Mouse (Mus musculus) left cerebral cortex, adult 2 months (tissue): ENCODE data around the gene Sestd1. TPM values are rescaled to one million over a fixed set of nuclear protein-coding genes. Genes with fewer than 3 reads are reported as not detected.

ENCODE experiments used
- DNase-seq, 2 experiments: peaks; one replicate each; pipeline ENCODE4 v3.0.0; 2021 to 2022; ENCODE audit warnings: low spot score in 2 of 2, mixed read lengths in 1 of 2; ENCODE audit errors: extremely low spot score in 1 of 2
- H3K27ac ChIP-seq: fragments of 200-600 bp; 2 replicates; pipeline ENCODE4 v1.8.1; 2022
- H3K4me3 ChIP-seq: fragments of 200-600 bp; 2 replicates; pipeline ENCODE4 v1.8.1; 2022
- CTCF ChIP-seq: fragments of 200-600 bp; IDR thresholded peaks from 2 replicates; pipeline ENCODE4 v1.8.1; 2022; ENCODE audit warnings: antibody characterized with exemption, mild to moderate bottlenecking, moderate library complexity
- intact Hi-C: fragments of 180-260 bp; cut with DNase I; formaldehyde crosslinking; loops from one replicate; pipeline ENCODE4 v1.15.1; 2025
- total RNA-seq, 2 experiments: library from RNA; stranded (reverse); gene quantifications; 2 replicates each; pipeline ENCODE4 v1.2.3; 2021

Gene Sestd1
- total RNA-seq, 2 experiments from 2014 or later, result 55.2 to 61.6 TPM

DNA sequence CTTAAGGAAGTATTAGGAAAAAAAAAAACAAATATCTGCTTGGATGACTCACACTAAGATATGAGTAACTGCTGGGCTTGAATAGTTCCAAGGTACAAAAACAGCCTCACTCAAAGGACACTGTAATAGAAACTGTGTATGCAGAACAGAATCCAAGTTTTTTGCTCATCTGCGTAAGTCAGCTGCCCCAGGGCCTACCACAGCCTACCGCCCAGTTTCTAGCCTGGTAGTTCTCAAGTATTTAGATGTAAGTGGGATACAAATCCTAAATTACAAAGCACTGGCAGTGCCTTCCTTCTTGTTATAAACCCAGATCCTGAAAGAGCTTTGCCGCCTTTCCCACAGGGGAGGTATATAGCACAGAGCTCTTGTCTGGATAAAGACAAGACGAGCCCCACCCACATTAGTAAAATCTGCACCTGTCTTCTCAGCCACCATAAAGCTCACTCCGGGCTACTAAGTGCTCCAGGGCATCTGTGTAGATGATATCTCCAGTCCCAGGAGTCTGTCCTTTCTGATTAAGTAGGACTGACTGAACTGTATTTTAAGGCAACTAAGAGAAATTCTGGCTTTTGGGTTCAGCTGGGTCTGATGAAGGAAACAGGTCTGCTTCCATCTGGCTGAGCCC, 11.7 kb downstream of the Sestd1 start:
- Histone ChIP-seq H3K27ac (peak overlapping the region; percentile 69), H3K4me3 (no peak overlapping the region)
- DNase-seq, result no peak
- intact Hi-C loops, result loop anchor here (5.0 to 10.0 kb wide), 2 partner anchors 74 to 294 kb away; no protein-coding TSS in a partner anchor
- TF ChIP-seq CTCF, result no peak

DNA sequence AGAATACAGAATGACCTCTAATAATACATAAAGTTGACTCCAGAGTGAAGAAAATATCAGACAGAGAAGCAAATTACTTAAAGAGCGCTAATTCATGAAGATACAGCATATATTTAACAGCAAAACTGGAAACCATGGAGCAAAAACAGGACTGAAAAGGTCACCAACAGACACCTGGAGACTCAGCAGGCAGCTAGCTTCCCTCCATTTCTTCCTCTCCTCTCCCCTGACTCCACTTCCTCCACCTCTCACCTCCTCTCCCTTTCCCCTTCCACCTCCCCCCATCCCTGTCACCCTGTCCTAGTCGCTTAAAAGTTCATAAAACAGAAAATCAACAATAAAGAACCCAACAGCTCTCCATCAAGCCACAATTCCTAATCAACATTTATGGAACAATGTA, 13.5 kb downstream of the Sestd1 start:
- no peak for TF ChIP-seq CTCF
- H3K27ac ChIP-seq, result no peak overlapping the region
- intact Hi-C loops, result loop anchor here (5.0 to 10.0 kb wide), 2 partner anchors 75 to 292 kb away; no protein-coding TSS in a partner anchor
- no peak for DNase-seq
- no peak overlapping the region for H3K4me3 ChIP-seq

DNA sequence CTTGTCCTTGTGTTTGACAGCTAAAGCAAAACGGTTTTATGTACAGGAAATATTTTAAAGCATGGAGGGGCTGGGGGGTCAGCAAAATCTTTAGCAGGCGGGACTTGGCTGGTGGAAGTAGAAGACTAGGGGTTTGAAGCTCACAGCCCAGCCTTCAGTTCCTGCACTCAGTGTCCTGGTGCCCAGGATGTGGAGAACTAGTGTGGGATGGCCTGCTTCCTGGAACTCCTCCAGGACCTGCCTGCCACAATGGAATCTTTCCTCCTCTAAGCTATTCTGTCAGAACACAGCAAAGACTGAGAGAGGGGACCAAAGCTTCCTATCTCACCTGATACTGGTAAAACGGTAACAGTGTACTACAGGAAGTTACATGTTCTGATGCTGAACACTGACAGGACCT, 14.4 kb downstream of the Sestd1 start:
- Histone ChIP-seq H3K4me3 (no peak overlapping the region), H3K27ac (no peak overlapping the region)
- no peak for TF ChIP-seq CTCF
- no peak for DNase-seq
- intact Hi-C loops, result loop anchor here (5.0 to 10.0 kb wide), 2 partner anchors 76 to 291 kb away; no protein-coding TSS in a partner anchor

DNA sequence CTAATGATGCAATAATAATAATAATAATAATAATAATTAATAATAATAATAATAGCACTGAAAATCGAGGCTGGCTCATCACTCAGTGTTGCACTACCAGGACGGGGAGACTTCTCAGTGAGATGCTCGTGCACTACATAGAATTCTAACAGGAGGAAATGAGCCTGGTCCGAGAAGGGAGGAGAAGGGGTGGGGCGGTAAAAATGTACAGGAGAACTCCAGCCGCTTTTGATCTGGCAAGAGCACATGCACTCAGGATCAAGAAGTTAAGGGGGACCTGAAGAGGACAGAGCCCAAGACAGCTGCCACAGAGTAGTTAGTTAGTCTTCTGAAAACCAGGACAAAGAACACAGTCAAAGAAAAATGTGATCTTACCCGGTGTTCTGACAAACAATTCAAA, 15.1 kb downstream of the Sestd1 start:
- no peak overlapping the region for H3K4me3 ChIP-seq
- H3K27ac ChIP-seq, result no peak overlapping the region
- no peak for TF ChIP-seq CTCF
- no peak for DNase-seq
- intact Hi-C loops, result loop anchor here (5.0 to 10.0 kb wide), 2 partner anchors 77 to 290 kb away; no protein-coding TSS in a partner anchor

DNA sequence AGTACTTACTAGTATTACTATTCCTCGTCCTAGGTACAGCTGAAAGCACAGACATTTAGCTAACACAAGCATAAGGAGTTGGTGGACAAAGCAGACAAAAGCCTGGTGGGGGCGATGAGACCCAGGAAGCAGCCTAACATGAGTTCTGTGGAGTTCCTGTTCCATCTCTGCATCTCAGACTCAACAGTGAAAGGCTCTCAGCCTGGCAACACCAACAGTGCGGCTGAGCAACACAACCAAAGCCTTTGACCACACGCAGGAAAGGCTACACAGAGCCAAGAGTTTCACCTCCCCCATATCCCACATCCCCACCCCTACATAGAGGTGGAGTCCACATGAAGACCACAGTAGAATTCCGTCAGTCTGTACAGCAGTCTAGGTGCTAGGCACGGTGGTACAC, 15.8 kb downstream of the Sestd1 start:
- Histone ChIP-seq H3K4me3 (no peak overlapping the region), H3K27ac (peak overlapping the region; percentile 24; the same call in 1 of the 2 replicates)
- no peak for DNase-seq
- no peak for TF ChIP-seq CTCF
- intact Hi-C loops, result loop anchor here (10.0 kb wide), 1 partner anchor 290 kb away; no protein-coding TSS in a partner anchor

DNA sequence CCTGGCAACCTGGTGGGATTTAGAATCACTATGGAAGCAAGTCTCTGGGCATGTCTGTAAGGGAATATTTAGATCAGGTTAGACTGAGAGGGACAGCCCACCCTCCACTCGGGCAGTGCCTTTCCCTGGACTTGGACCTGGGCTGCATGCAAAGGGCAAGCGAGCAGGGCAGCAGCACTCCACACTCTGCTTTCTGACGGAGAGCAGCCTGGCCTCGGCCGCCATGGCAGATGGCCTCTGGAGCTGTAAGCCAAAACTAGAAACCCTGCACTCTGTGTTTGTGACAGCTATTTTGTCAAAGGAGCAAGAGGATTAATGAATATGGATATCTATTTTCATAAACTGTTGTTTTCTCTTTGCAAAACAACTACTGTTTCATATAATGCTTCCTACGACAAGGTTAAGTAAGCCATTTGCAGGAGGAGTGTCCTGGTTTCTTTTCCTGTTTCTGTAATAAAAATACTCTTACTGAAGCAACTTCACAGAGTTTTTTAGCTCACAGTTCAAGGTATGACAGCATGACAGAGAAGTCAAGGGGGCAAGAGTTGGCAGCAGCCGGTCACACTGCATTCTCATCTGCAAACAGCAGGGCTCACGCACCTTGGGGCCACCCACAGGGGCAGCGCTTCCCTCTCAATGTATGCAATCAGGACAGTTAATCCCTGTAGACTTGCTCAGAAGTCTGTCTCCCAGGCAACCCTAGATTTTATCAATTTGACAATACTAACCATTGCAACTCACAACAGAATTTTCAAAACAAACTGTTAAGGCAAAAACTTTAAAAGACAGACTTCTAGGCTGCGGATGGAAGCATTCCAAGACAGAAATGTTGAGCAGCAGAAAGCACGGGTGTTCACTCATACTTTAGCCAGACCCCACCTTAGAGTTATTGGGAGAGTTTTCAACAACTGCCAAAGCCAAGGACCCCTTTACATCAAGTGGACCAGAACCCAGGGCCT, 16.6 kb downstream of the Sestd1 start:
- no peak; the same call in 1 of the 2 replicates for TF ChIP-seq CTCF
- no peak overlapping the region for H3K4me3 ChIP-seq
- intact Hi-C loops, result loop anchor here (10.0 kb wide), 1 partner anchor 289 kb away; no protein-coding TSS in a partner anchor
- DNase-seq, result no peak
- H3K27ac ChIP-seq, result peak overlapping the region; percentile 33

DNA sequence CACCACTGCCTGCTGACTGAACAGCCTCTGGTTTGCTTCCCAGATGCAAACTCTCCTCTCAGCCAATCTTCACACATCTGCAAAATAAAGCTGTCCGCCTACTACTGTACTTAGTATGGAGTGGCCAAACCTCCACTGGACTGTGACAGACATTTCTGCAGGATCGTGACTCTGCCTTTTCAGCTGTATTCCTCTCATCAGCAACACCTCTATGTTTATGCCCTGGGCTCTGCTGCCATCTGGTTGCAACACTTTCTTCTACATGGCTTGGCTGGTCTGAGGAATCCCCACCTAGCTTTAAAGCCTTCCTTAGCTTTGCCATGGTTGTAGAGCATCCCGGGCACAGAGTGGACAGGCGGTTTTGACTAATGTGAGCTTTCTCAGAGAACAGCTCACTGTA, 20.3 kb downstream of the Sestd1 start:
- intact Hi-C loops, result loop anchor here (10.0 kb wide), 1 partner anchor 285 kb away; no protein-coding TSS in a partner anchor
- no peak for DNase-seq
- Histone ChIP-seq H3K27ac (no peak overlapping the region), H3K4me3 (no peak overlapping the region)
- TF ChIP-seq CTCF, result peak; percentile 27

DNA sequence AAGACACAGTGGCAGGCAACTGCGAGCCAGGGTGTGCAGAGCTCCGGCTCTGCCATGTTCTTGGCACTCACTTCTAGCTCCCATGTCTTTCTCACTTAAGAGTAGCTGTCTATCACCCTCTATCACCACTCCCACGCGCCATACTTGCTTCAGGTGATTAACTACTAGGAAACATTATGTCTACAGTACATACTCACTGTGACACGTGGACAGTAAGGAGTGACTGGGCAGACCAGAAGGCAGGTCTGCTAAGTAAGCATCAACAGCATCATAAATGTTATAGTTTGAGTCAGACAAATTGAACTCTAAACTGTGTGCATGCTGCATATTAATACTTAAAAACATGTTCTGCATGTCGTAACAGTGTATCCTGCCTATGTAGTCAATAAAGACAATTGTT, 27.2 kb downstream of the Sestd1 start:
- no peak for TF ChIP-seq CTCF
- Histone ChIP-seq H3K4me3 (no peak overlapping the region), H3K27ac (no peak overlapping the region)
- DNase-seq, result no peak
- intact Hi-C loops, result no loop called here

DNA sequence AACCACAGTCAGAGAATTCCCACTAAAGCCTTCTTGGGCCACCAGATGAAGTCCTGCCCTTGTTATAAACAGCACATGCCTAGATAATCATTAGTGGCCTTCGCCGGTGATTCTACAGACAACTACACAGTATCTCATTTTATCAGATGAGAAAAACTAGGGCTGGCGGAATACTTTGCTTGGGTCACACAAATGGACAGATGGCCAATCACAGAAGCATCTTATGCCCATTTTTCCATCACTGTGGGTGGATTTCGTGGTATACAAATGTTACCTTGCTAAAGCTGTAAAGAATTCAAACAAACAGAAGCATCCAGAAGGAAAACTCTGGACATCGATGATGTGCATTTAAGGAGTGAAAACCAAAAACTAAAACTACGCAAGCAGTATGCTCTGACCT, 28.7 kb downstream of the Sestd1 start:
- no peak for TF ChIP-seq CTCF
- no peak overlapping the region for H3K4me3 ChIP-seq
- intact Hi-C loops, result no loop called here
- no peak overlapping the region for H3K27ac ChIP-seq
- no peak for DNase-seq

DNA sequence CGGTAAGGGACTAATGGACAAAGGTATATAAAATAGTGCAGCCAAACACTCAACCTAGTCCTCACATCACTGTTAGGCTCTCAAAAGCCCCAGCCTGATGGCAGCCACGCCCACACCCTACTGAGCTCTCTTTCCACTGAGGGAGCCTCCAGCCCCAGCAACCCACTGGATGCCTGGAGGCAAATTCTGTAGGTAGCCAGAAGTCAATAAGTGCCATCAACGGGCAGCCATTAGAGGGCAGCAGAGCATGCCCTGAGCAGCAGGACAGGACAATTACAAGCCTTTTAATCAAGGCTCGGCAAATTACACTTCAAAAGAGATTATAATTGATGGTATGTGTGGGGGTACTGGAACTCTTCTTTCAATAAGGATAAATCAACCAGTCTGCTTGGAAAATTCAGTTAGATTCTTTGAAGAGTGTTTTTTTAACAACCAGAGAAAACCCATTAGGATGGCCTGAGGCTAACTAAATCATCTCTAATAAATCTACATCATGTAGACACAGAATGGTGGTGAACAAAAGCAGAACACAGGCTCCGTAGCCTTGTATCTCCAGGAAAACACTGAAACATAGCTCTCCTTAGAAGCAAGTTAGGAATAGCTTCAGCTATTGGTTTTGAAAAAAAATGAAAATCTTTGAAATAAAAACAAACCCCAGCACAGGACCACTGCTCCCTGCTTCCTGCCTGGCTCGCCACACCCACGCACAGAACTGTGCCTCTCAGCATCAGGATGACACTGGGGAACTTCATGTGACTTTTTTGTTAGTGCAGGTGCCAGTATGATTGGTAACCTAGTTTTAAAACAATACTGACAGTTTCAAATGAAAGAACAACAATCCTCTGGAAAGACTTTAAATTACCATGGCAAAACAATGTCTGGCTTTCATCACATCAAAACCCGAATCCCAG, 30.4 kb downstream of the Sestd1 start:
- Histone ChIP-seq H3K27ac (no peak overlapping the region), H3K4me3 (no peak overlapping the region)
- peak; percentile 75 for TF ChIP-seq CTCF
- intact Hi-C loops, result loop anchor here (1.0 kb wide), 1 partner anchor 92 kb away; no protein-coding TSS in a partner anchor
- peak; percentile 43 to 49 for DNase-seq

DNA sequence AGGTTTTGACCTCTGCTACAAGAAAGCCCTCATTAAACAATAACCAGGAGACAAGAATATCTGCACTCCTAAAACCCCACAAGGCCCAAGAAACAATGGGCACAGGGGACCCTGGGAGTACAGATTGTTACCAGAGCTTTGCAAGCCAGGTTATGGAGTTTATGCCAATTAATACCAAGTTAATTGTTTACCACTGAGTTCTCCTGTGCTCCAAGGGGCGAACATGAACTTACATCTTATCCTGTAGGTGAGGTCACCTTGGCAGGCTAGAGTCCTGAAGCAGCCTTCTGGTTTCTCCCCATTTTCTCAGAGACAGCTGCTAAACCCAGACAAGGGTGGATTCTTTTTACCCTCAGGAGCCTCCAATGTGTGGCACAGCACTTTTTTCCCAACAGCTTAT, 32.0 kb downstream of the Sestd1 start:
- TF ChIP-seq CTCF, result no peak
- intact Hi-C loops, result no loop called here
- no peak overlapping the region for H3K4me3 ChIP-seq
- no peak overlapping the region for H3K27ac ChIP-seq
- no peak for DNase-seq
